Mouse (Mus musculus) spleen, adult 2 months (tissue): ENCODE results near the gene Prkn. TPM values are rescaled to one million over a fixed set of nuclear protein-coding genes. Genes with fewer than 3 reads are reported as not detected.

ENCODE experiments used
- DNase-seq, 2 experiments: peaks; one replicate each; pipeline versions ENCODE4 v3.0.0 to v3.0.0-alpha.2; 2012 to 2021; ENCODE audit warnings: low spot score in 2 of 2, low read depth in 1 of 2
- H3K27ac ChIP-seq: fragments of 200-500 bp; 2 replicates; pipeline ENCODE4 v1.5.1; 2012; ENCODE audit warnings: low read length, inconsistent platforms; ENCODE audit not compliant: insufficient read depth
- H3K27me3 ChIP-seq: fragments of 200-500 bp; 2 replicates; pipeline ENCODE4 v1.6.1; 2012; ENCODE audit warnings: mild to moderate bottlenecking, moderate library complexity, low read length, inconsistent platforms; ENCODE audit not compliant: control insufficient read depth, insufficient read depth
- H3K36me3 ChIP-seq: fragments of 200-500 bp; 2 replicates; pipeline ENCODE4 v1.6.1; 2012; ENCODE audit warnings: mild to moderate bottlenecking, low read length, inconsistent platforms; ENCODE audit not compliant: control insufficient read depth, insufficient read depth
- H3K4me1 ChIP-seq: fragments of 200-500 bp; 2 replicates; pipeline ENCODE4 v1.6.1; 2011; ENCODE audit warnings: inconsistent platforms; ENCODE audit not compliant: control insufficient read depth, insufficient read depth, insufficient read length
- H3K4me3 ChIP-seq: fragments of 200-500 bp; 2 replicates; pipeline ENCODE4 v1.5.1; 2011; ENCODE audit warnings: mild to moderate bottlenecking, inconsistent platforms; ENCODE audit not compliant: insufficient read depth, insufficient read length; ENCODE audit errors: extremely low read depth
- CTCF ChIP-seq: fragments of 200-500 bp; IDR thresholded peaks from 2 replicates; pipeline ENCODE4 v1.5.1; 2011; ENCODE audit warnings: mild to moderate bottlenecking, inconsistent platforms; ENCODE audit not compliant: insufficient read depth, insufficient read length, insufficient replicate concordance; ENCODE audit errors: extremely low read depth
- POLR2A ChIP-seq: fragments of 200-500 bp; IDR thresholded peaks from 2 replicates; pipeline ENCODE4 v1.6.1; 2011; ENCODE audit warnings: low read depth, low read length, inconsistent platforms
- WGBS: fragments of 180-500 bp; shearing (Covaris S2); methylation state at CpG from one replicate; pipeline ENCODE4 v1.1.7; 2018; 5-methylcytosine and 5-hydroxymethylcytosine counted together
- polyA plus RNA-seq: library from polyadenylated mRNA; depleted of rRNA; stranded (reverse); fragments of >200 nt; gene quantifications from 2 replicates; pipeline ENCODE4 v1.2.3, GENCODE M21; 2012

The Prkn gene
- polyA plus RNA-seq, 1 experiment = 0.72 TPM

DNA sequence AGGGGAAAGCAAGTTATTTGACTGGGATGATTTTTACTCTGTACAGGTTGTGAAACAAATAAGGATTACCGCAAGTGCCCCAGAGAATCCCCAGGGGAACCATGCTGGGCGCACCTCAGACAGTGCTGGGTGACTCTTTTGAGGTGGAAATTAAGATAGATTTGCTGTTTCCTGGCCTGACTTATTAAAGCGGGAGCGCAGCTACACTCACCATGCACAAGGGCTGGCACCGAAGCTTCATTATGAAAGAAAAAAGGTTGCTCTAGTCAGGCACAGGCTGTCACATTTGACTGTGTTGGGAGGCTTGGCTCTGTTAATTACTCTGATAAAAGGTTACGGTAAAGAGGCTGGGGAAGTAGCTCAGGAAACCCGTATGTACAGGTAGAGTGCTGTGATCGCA, 97.7 kb downstream of the Prkn start:
- no peak for TF ChIP-seq POLR2A
- no peak for TF ChIP-seq CTCF
- 82% methylated on average over 8 of the region's 8 CpGs for WGBS
- H3K4me1 ChIP-seq = no peaks in the 10 kb centered on the region
- no peak for DNase-seq
- H3K4me3 ChIP-seq = no peak overlapping the region
- H3K27ac ChIP-seq = no peak overlapping the region
- H3K27me3 ChIP-seq = no peaks in the 10 kb centered on the region
- H3K36me3 ChIP-seq = no peaks in the 10 kb centered on the region

- Histone ChIP-seq H3K4me3 (no peak overlapping the region), H3K27me3 (no peaks in the 10 kb centered on the region), H3K27ac (no peak overlapping the region), H3K36me3 (no peaks in the 10 kb centered on the region), H3K4me1 (no peaks in the 10 kb centered on the region)
- TF ChIP-seq CTCF = no peak
- TF ChIP-seq POLR2A = no peak
- 76% methylated on average over 1 of the region's 1 CpGs for WGBS
- no peak for DNase-seq
These were observed 98.6 kb downstream of the Prkn start for GRCm38 (mm10) chr17:10938755-10939154.

- no peak overlapping the region for H3K27ac ChIP-seq
- DNase-seq = no peak
- TF ChIP-seq CTCF (no peak), POLR2A (no peak)
- no peak overlapping the region for H3K4me3 ChIP-seq
- no peaks in the 10 kb centered on the region for H3K36me3 ChIP-seq
- no peaks in the 10 kb centered on the region for H3K27me3 ChIP-seq
- H3K4me1 ChIP-seq = no peaks in the 10 kb centered on the region
- 89% methylated on average over 4 of the region's 4 CpGs for WGBS
These were observed 106.4 kb downstream of the Prkn start for GRCm38 (mm10) chr17:10946552-10946951.

- Histone ChIP-seq H3K36me3 (no peaks in the 10 kb centered on the region), H3K4me1 (no peaks in the 10 kb centered on the region), H3K4me3 (no peak overlapping the region), H3K27me3 (no peaks in the 10 kb centered on the region), H3K27ac (no peak overlapping the region)
- no peak for DNase-seq
- no peak for TF ChIP-seq POLR2A
- TF ChIP-seq CTCF = no peak
- 83% methylated on average over 2 of the region's 2 CpGs for whole genome bisulfite sequencing
These were observed 107.4 kb downstream of the Prkn start for GRCm38 (mm10) chr17:10947614-10948013.

- 84% methylated on average over 10 of the region's 10 CpGs for WGBS
- H3K4me3 ChIP-seq = no peak overlapping the region
- H3K27me3 ChIP-seq = no peaks in the 10 kb centered on the region
- DNase-seq = no peak
- no peaks in the 10 kb centered on the region for H3K4me1 ChIP-seq
- no peaks in the 10 kb centered on the region for H3K36me3 ChIP-seq
- TF ChIP-seq CTCF (no peak), POLR2A (no peak)
- H3K27ac ChIP-seq = no peak overlapping the region
These were observed 119.1 kb downstream of the Prkn start for GRCm38 (mm10) chr17:10959066-10959864.

DNA sequence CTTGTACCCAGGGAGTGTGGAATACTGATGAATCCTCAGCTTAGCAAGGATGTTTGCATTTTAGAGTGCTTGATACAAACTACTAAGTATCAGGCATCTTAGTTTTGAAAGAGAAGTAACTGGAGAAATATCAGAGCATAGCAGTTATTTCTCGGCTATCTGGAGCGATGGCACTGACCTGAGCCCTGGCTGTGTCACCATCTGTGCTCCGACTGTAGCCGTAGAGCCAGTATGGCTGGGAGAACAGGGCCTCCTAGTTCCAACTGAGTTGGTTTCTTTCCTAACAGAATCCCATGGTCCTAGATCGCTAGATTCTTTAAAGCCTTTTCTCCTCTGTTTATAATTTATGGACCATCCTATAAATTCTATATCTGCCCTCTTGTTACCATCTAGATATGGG, 122.0 kb downstream of the Prkn start:
- Histone ChIP-seq H3K36me3 (no peaks in the 10 kb centered on the region), H3K4me3 (no peak overlapping the region), H3K27me3 (no peaks in the 10 kb centered on the region), H3K4me1 (no peaks in the 10 kb centered on the region), H3K27ac (no peak overlapping the region)
- WGBS = 91% methylated on average over 5 of the region's 5 CpGs
- TF ChIP-seq POLR2A (no peak), CTCF (no peak)
- DNase-seq = no peak

- no peak for DNase-seq
- Histone ChIP-seq H3K27me3 (no peaks in the 10 kb centered on the region), H3K4me1 (no peaks in the 10 kb centered on the region), H3K36me3 (no peaks in the 10 kb centered on the region), H3K4me3 (no peak overlapping the region), H3K27ac (no peak overlapping the region)
- TF ChIP-seq CTCF = no peak
- TF ChIP-seq POLR2A = no peak
- 67% methylated on average over 4 of the region's 4 CpGs for WGBS
These were observed 142.0 kb downstream of the Prkn start for GRCm38 (mm10) chr17:10982136-10982535.
